Mouse (Mus musculus) embryonic fibroblast, embryonic 13.5 days (primary cell): ENCODE measurements around the gene Hoxd3.

Experiments used
- CTCF ChIP-seq: IDR thresholded peaks from 2 replicates; pipeline ENCODE4 v1.5.1; 2011; ENCODE audit warnings: mild to moderate bottlenecking, control low read depth, low read length, moderate library complexity, borderline replicate concordance; ENCODE audit not compliant: insufficient read depth
- POLR2A ChIP-seq: IDR thresholded peaks from 2 replicates; pipeline ENCODE4 v1.6.1; 2011; ENCODE audit warnings: low read depth, mild to moderate bottlenecking, control low read depth, low read length, moderate library complexity

DNA sequence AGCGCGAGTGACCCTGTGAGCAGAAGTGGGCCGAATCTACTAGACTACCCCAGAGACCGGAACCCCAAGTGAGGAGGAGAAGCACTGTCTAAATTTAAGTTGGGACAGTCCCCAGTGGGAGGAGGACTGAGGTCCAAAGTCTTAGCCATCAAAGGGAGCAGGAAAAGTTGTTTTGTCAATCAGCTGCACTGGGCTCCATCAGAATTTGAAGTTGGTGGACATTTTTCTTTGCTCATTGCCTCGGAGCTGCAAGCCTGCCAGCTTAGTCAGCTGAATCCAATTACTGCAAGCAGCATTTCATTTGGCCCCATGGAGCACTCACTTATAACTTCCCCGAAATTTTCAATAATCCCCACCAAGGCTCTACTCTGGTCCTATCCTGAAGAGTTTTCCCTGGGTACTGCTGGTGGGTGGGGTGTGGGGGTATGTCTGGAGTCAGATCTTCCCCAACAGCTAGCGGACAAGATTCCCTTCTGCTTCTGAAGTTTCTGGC is 25.9 kb downstream of the Hoxd3 start:
- TF ChIP-seq CTCF (no peak), POLR2A (no peak)
